Mouse (Mus musculus): ENCODE data around the gene Ikzf4.
A peak's percentile ranks its signal among the peaks of the same experiment; 100 is the strongest.

GRCm38 (mm10) chr10:128590193-128590690 is 55.5 kb downstream of the Ikzf4 start:
- TF ChIP-seq CTCF (IDR thresholded peaks at IDR 0.05; ENCODE audit: extremely low read depth, insufficient read depth, low read length) (peak; percentile 49), POLR2A (IDR thresholded peaks at IDR 0.05; ENCODE audit: extremely low read depth, insufficient read depth, low read length) (no peak)
